Mouse (Mus musculus) left cerebral cortex, adult 2 months (tissue): ENCODE data around the gene Zfp811. TPM values are rescaled to one million over a fixed set of nuclear protein-coding genes. Genes with fewer than 3 reads are reported as not detected.

Experiments
- DNase-seq, 2 experiments: peaks; one replicate each; pipeline ENCODE4 v3.0.0; 2021 to 2022; ENCODE audit warnings: low spot score in 2 of 2, mixed read lengths in 1 of 2; ENCODE audit errors: extremely low spot score in 1 of 2
- H3K27ac ChIP-seq: fragments of 200-600 bp; 2 replicates; pipeline ENCODE4 v1.8.1; 2022
- H3K4me3 ChIP-seq: fragments of 200-600 bp; 2 replicates; pipeline ENCODE4 v1.8.1; 2022
- CTCF ChIP-seq: fragments of 200-600 bp; IDR thresholded peaks from 2 replicates; pipeline ENCODE4 v1.8.1; 2022; ENCODE audit warnings: antibody characterized with exemption, mild to moderate bottlenecking, moderate library complexity
- intact Hi-C: fragments of 180-260 bp; cut with DNase I; formaldehyde crosslinking; loops from one replicate; pipeline ENCODE4 v1.15.1; 2025
- total RNA-seq, 2 experiments: library from RNA; stranded (reverse); gene quantifications; 2 replicates each; pipeline ENCODE4 v1.2.3; 2021

Gene Zfp811
- total RNA-seq, 2 experiments from 2014 or later = 6.3 to 6.5 TPM

- DNase-seq = no peak
- Histone ChIP-seq H3K4me3 (peak overlapping the region; percentile 51), H3K27ac (no peak overlapping the region)
- intact Hi-C loops = no loop called here
- no peak for TF ChIP-seq CTCF
These were observed 810 bp downstream of the Zfp811 start for GRCm38 (mm10) chr17:32808921-32809320.

GRCm38 (mm10) chr17:32789244-32789643, 20.5 kb downstream of the Zfp811 start:
- no peak for TF ChIP-seq CTCF
- no peak overlapping the region for H3K4me3 ChIP-seq
- no peak overlapping the region for H3K27ac ChIP-seq
- DNase-seq = no peak
- intact Hi-C loops = no loop called here

- no peak overlapping the region for H3K27ac ChIP-seq
- peak overlapping the region; percentile 77 for H3K4me3 ChIP-seq
- intact Hi-C loops = no loop called here
- DNase-seq = no peak
- TF ChIP-seq CTCF = no peak
These were observed 21.2 kb downstream of the Zfp811 start for GRCm38 (mm10) chr17:32788576-32788975.

GRCm38 (mm10) chr17:32788094-32788559, 21.6 kb downstream of the Zfp811 start, which contains the start of gene Zfp871:
Gene Zfp871 (minus strand): TSS chr17:32788287.
- no peak for TF ChIP-seq CTCF
- intact Hi-C loops = no loop called here
- DNase-seq = peak; percentile 79 to 88

GRCm38 (mm10) chr17:32787436-32788093, 22.2 kb downstream of the Zfp811 start:
- TF ChIP-seq CTCF = no peak
- Histone ChIP-seq H3K4me3 (peak overlapping the region; percentile 77), H3K27ac (peak overlapping the region; percentile 94)
- intact Hi-C loops = no loop called here
- peak in 1 of 2 experiments; percentile 47 for DNase-seq

More at GRCm38 (mm10) chr17:32788094-32788559, 21.6 kb downstream of the Zfp811 start, which contains the start of gene Zfp871:
- peak within 1 kb of the TSS; percentile 94 for H3K27ac ChIP-seq
- peak within 1 kb of the TSS; percentile 77 for H3K4me3 ChIP-seq

- intact Hi-C loops = no loop called here
- no peak for TF ChIP-seq CTCF
- H3K27ac ChIP-seq = no peak overlapping the region
These were observed 22.8 kb downstream of the Zfp811 start for GRCm38 (mm10) chr17:32786944-32787343.

GRCm38 (mm10) chr17:32785656-32786055, 24.1 kb downstream of the Zfp811 start:
- no peak for TF ChIP-seq CTCF
- intact Hi-C loops = no loop called here
- Histone ChIP-seq H3K27ac (no peak overlapping the region), H3K4me3 (peak overlapping the region; percentile 3; the same call in 1 of the 2 replicates)
- DNase-seq = no peak

More at GRCm38 (mm10) chr17:32786944-32787343, 22.8 kb downstream of the Zfp811 start:
- H3K4me3 ChIP-seq = peak overlapping the region; percentile 77
- no peak for DNase-seq

- TF ChIP-seq CTCF = no peak
- intact Hi-C loops = no loop called here
- no peak for DNase-seq
These were observed 32.2 kb downstream of the Zfp811 start for GRCm38 (mm10) chr17:32777564-32777963.

GRCm38 (mm10) chr17:32771213-32771612, 38.5 kb downstream of the Zfp811 start:
- no peak overlapping the region for H3K4me3 ChIP-seq
- peak; percentile 46 for TF ChIP-seq CTCF
- intact Hi-C loops = no loop called here
- H3K27ac ChIP-seq = no peak overlapping the region
- no peak for DNase-seq

More at GRCm38 (mm10) chr17:32777564-32777963, 32.2 kb downstream of the Zfp811 start:
- Histone ChIP-seq H3K4me3 (no peak overlapping the region), H3K27ac (no peak overlapping the region)

GRCm38 (mm10) chr17:32766422-32766821, 43.3 kb downstream of the Zfp811 start:
- intact Hi-C loops = no loop called here
- Histone ChIP-seq H3K27ac (no peak overlapping the region), H3K4me3 (no peak overlapping the region)
- TF ChIP-seq CTCF = no peak
- DNase-seq = no peak

- no peak for TF ChIP-seq CTCF
- no peak overlapping the region for H3K27ac ChIP-seq
- no peak overlapping the region for H3K4me3 ChIP-seq
- intact Hi-C loops = no loop called here
- no peak for DNase-seq
These were observed 52.4 kb downstream of the Zfp811 start for GRCm38 (mm10) chr17:32757331-32757730.

- peak; percentile 28 for TF ChIP-seq CTCF
- H3K4me3 ChIP-seq = no peak overlapping the region
- intact Hi-C loops = no loop called here
- H3K27ac ChIP-seq = no peak overlapping the region
- DNase-seq = no peak
These were observed 56.1 kb downstream of the Zfp811 start for GRCm38 (mm10) chr17:32753634-32754033.
